Mouse (Mus musculus): ENCODE measurements around the gene Map3k5.

GRCm38 (mm10) chr10:20121981-20122380 lies 187.7 kb downstream of the Map3k5 start:
- TF ChIP-seq CTCF (IDR thresholded peaks at IDR 0.05) (no peak), EP300 (IDR thresholded peaks at IDR 0.05) (no peak)
